ENCODE assay signal across 11 mouse cellular contexts in the genomic region with DNA sequence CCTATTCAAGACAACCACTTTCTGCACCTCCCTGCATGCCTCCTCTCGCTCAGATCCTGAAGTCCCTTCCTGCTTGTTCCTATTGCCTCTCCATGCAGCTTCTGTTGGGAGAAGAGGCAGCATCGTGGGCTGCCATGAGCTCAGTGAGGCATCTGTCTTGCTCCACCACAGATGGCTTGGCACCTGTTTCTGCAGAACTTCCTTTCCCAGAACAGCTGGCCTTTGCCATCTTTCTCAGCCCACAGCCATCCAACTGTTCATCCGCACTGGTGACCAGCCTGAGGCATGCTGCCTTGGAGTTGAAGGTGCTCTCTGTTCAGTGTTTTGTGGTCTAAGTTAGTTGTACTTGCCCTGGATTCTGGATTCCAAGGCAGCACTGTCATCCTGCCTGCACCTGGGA.
DNase-seq lines count a peak whose midpoint lies in the region; ATAC-seq and TF ChIP-seq lines count a peak whose summit lies in the region.
"Had no signal": no experiment of that assay in that cellular context is flagged by ENCODE, and none has a peak within 500 bp of the region (broad histone marks: within the 10 kb centered on the region; RNA-seq: fewer than 3 reads in every experiment).

No protein-coding gene starts in this region.

- H3K4me1 ChIP-seq in embryonic facial prominence, embryonic 10.5 days = no peaks in the 10 kb centered on the region
- peaks cover 4% of the 10 kb centered on the region; the same call in 1 of the 2 replicates for H3K4me1 ChIP-seq in limb, embryonic 14.5 days (ENCODE audit: control insufficient read depth, insufficient read depth, low read length)

- no peaks in the 10 kb centered on the region for H3K27me3 ChIP-seq in embryonic facial prominence, embryonic 10.5 days (replicated peaks; ENCODE audit: low read depth, poor library complexity, severe bottlenecking)
- no peaks in the 10 kb centered on the region for H3K27me3 ChIP-seq in limb, embryonic 14.5 days (ENCODE audit: control insufficient read depth, insufficient read depth, low read length)
- H3K27me3 ChIP-seq: limb, embryonic 12.5 days had no signal

- H3K9ac ChIP-seq in limb, embryonic 14.5 days (ENCODE audit: low read depth, low read length, severe bottlenecking) = no peak overlapping the region
- H3K9ac ChIP-seq: limb, embryonic 12.5 days had no signal

- WGBS in embryonic facial prominence, embryonic 10.5 days = 87% methylated on average over 3 of the region's 3 CpGs
- 74% methylated on average over 3 of the region's 3 CpGs for WGBS in limb, embryonic 14.5 days

- DNase-seq in cerebellum, postnatal 14 days = peak; percentile 59 to 62
- no peak for DNase-seq in cerebellum, adult 18-20 months
- DNase-seq in embryonic facial prominence, embryonic 10.5 days (ENCODE audit: low spot score) = no peak
- peak; percentile 76 for DNase-seq in layer of hippocampus, adult 9-11 months
- peak; percentile 34 for DNase-seq in limb, embryonic 14.5 days (ENCODE audit: low spot score)
- no peak for DNase-seq in embryo, embryonic 9.5 days (ENCODE audit: extremely low spot score)
- no peak for DNase-seq in gastrocnemius, postnatal 25 days
- no peak for DNase-seq in kidney, adult 9 months
- DNase-seq: adrenal gland, postnatal 36 days had no signal

- H3K4me2 ChIP-seq in limb, embryonic 14.5 days (replicated peaks; ENCODE audit: low read depth, low read length, severe bottlenecking) = no peak overlapping the region
- H3K4me2 ChIP-seq: limb, embryonic 12.5 days had no signal

- peaks cover 2% of the 10 kb centered on the region; the same call in 1 of the 2 replicates for H3K9me3 ChIP-seq in embryonic facial prominence, embryonic 10.5 days
- no peaks in the 10 kb centered on the region for H3K9me3 ChIP-seq in limb, embryonic 14.5 days (ENCODE audit: control insufficient read depth, low read length)
- H3K9me3 ChIP-seq: limb, embryonic 12.5 days had no signal

- H3K4me3 ChIP-seq in embryonic facial prominence, embryonic 10.5 days = no peak overlapping the region
- no peak overlapping the region for H3K4me3 ChIP-seq in limb, embryonic 14.5 days (replicated peaks; ENCODE audit: low read length)
- H3K4me3 ChIP-seq: limb, embryonic 12.5 days had no signal

- no peak for TF ChIP-seq POLR2A in limb, embryonic 14.5 days (IDR thresholded peaks at IDR 0.05; ENCODE audit: borderline replicate concordance, extremely low read depth, insufficient read depth, insufficient read length)

- H3K36me3 ChIP-seq in embryonic facial prominence, embryonic 10.5 days (replicated peaks) = no peaks in the 10 kb centered on the region
- H3K36me3 ChIP-seq in limb, embryonic 14.5 days (ENCODE audit: control insufficient read depth, insufficient read depth, low read length) = no peaks in the 10 kb centered on the region
- H3K36me3 ChIP-seq: limb, embryonic 12.5 days had no signal

- peak overlapping the region; percentile 10; the same call in 1 of the 2 replicates for H3K27ac ChIP-seq in embryonic facial prominence, embryonic 10.5 days (replicated peaks)
- H3K27ac ChIP-seq in limb, embryonic 14.5 days (replicated peaks; ENCODE audit: low read depth, low read length) = no peak overlapping the region
- H3K27ac ChIP-seq: limb, embryonic 12.5 days; macrophage had no signal

- no peak for ATAC-seq in limb, embryonic 14.5 days (ENCODE audit: low FRiP score, low read depth)

Comparison
In these comparisons a context has a peak if more than half of its experiments do, and no peak if none do; other contexts are left out.
1. DNase-seq: peak in cerebellum, postnatal 14 days (2 of 2), layer of hippocampus, adult 9-11 months (single experiment) and limb, embryonic 14.5 days (single experiment); none in cerebellum, adult 18-20 months (0 of 2), embryonic facial prominence, embryonic 10.5 days (single experiment), embryo, embryonic 9.5 days (single experiment), gastrocnemius, postnatal 25 days (single experiment) and kidney, adult 9 months (single experiment).